Mouse (Mus musculus): ENCODE data around the gene Hfm1.

Hfm1 gene

DNA sequence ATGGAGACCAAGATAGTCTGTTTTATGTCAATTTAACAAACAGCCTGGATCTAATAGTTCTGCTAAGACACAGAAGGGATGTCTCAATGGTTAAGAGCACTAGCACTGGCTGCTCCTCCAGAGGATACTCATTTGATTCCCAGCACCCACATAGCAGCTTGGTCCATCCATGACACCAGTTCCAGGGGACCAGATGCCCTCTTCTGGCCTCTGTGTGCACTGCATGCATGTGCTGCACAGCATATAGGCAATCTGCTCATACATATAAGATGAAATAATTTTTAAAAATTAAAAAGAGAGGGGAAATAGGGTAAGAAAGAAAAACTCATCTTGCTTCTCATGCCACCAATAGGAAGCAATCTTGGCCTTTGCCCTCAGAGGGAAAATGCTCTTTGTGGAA lies 79.1 kb downstream of the Hfm1 start:
- DNase-seq (ENCODE audit: low read depth in 1 of 2, low spot score in 2 of 2) = no peak

DNA sequence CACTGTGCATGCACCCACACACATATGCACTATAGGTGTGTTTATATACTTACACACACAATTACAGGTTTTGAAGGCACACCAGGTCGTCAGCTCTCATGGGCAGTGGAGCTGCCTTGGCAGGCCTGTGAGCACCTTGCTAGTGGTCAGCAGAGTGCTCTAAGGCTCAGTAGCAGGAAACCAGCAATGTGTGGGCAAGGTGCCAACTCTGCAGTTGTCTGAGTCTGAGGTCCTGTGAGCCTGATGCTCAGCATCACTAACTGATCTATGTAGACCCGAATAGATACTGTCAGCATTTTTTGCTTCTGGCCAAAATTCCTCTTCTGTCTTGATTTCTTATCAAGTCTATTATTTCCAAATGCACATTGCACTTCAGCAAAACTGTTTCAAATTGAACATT lies 82.2 kb downstream of the Hfm1 start:
- no peak for DNase-seq (ENCODE audit: low read depth in 1 of 2, low spot score in 2 of 2)

DNA sequence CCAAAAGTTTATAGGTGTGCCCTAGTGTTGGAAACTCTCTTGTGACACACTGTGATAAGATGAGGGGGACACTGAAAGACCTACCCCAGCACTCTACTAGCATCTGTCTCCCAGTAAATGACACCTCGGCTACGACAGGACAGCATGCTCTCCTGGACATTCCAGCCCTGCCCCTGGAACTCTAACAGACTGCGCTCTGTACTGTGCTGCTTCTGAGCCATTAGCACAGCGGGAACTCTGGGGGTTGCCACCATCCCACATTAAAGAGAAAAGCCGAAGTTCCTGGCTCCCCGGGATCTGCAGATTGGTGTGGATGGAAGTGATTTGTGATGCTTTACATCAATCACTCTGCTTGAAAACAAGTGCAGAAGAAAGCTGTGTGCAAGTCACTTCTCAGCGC lies 93.1 kb downstream of the Hfm1 start:
- DNase-seq (ENCODE audit: low read depth in 1 of 2, low spot score in 2 of 2) = no peak

DNA sequence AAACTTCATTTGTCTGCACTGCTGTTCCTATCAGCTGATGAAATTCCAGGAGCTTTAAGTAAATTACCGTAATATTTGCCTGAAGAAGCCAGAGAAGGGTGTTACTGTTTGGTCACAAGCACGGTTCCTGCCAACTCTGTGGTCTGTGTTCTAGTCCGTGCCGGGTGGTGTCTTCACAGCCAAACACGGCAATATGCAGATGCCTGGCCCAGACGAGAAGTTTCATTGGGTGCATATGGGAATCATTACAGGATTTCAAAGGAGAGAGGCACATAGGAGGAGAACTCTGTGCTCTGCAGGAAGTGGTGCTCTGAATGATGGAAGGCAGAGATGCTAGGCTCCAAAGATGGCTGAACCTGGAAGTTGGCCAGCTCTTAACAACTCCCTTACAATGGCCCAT lies 94.7 kb downstream of the Hfm1 start:
- no peak for DNase-seq (ENCODE audit: low read depth in 1 of 2, low spot score in 2 of 2)

DNA sequence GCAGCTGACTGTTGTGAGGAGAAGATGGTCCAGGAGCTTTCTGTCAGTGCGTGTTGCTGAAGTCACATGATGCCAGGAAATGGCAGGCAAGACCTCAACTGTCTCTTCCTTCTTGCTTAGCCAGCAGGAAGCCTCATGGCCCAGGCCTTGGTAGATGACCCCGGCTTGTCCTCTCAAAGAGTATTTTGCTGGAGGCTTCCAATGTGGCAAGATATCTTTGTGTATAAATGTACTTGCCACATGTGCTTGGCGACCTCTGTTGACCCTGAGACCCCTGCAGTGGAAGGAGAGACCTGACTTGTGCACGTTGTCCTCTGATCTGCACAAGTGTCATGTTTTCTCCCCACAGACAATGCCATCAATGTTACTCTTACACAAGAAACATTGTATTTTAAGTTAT lies 95.3 kb downstream of the Hfm1 start:
- no peak for DNase-seq (ENCODE audit: low read depth in 1 of 2, low spot score in 2 of 2)

DNA sequence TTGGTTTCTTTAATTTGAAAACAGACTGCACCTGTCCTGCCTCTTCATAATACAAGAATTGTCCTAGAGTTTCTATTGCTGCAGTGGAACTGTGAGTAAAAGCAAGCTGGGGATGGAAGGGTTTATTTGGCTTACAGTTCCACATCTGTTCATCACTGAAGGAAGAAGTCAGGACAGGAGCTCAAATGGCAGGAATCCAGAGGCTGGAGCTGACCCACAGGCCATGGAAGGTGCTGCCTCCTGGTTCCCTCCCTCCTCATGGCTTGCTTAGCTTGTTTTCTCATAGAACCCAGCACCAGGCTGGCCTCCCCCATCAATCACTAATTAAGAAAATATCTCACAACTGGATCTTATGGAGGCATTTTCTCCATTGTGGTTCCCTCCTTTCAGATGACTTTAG lies 99.4 kb downstream of the Hfm1 start:
- no peak for DNase-seq (ENCODE audit: low read depth in 1 of 2, low spot score in 2 of 2)

DNA sequence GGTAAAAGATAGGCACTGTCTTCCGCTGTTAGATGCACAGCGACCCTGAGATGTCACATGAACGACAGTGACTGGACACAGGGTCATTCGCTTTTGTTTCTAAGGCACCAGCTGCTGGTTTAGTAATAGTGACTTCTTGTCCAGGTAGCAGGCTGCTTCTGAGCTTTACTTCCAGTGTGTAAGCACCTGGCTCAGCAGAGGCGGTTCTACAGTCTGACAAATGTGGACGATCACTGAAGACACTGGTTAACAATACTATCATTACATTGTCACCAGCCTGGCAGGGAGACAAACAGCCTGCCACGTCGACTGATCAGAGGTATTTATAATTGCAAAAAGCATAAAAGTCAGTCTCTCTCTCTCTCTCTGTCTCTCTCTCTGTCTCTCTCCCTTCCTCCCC lies 100.1 kb downstream of the Hfm1 start:
- DNase-seq (ENCODE audit: low read depth in 1 of 2, low spot score in 2 of 2) = no peak

DNA sequence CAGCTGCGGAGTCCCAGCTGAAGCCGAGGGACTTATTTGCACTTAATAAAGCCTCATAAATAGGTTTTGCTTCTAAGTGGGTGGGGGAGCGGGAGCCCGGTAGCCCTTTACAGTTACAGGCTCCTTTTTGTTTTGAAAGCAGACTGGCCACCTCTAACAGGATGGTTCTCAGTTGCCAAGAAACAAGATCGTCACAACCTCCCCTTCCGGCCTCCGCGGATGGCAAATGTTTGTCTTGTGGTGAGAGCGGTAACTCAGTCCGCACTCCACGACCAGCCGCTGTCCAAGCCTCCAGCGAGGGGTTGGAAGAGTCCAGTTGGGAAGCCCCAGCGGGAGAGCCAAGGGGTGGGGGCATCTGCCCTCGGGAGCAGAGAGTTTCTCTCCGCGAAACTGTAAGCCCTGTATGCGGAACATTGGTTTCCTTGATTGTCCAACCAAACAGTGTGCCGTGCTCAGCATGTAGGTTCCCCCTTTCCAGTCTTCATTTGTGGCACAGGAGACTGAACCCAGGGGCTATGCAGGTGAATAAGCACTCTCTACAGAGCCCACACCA lies 100.7 kb downstream of the Hfm1 start:
- DNase-seq (ENCODE audit: low read depth in 1 of 2, low spot score in 2 of 2) = no peak

DNA sequence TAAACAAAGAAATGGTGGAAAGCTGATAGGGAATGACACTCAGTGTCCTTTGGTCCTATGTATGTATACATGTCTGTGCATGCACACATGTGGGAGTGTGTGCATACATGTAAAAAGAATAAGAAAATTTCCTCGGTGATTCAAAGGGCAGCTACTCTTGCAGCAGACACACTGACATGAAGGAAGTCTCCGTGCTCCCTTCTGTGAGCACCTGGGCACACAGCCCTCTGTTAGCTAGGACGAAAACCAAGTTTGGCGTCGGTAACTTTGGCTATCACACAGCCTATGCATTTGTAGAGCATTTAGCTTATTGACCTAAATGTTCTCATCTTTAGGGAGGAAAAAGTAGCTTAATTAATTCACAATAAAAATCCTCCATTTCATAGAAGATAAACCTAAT lies 101.4 kb downstream of the Hfm1 start:
- DNase-seq (ENCODE audit: low read depth in 1 of 2, low spot score in 2 of 2) = no peak

DNA sequence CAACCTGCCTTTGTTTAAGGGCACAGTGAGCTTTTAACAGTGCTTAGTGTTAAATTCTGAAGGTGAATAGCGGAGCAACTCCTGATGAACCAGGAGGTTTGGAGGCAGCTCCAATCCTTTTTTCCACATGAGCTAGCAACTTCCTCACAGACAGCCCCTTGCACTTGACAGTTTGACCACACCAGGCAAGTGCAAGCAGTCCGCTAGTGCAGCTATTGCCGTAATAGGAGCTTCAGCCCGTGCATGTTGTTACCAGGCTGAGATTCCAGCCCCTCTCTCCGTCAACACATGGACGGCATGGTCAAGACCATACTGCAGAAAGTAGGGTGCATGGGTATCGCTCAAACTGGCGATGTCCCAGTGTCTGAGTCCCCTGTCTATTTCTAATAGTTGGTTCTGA lies 106.5 kb downstream of the Hfm1 start:
- no peak for DNase-seq (ENCODE audit: low read depth in 1 of 2, low spot score in 2 of 2)

DNA sequence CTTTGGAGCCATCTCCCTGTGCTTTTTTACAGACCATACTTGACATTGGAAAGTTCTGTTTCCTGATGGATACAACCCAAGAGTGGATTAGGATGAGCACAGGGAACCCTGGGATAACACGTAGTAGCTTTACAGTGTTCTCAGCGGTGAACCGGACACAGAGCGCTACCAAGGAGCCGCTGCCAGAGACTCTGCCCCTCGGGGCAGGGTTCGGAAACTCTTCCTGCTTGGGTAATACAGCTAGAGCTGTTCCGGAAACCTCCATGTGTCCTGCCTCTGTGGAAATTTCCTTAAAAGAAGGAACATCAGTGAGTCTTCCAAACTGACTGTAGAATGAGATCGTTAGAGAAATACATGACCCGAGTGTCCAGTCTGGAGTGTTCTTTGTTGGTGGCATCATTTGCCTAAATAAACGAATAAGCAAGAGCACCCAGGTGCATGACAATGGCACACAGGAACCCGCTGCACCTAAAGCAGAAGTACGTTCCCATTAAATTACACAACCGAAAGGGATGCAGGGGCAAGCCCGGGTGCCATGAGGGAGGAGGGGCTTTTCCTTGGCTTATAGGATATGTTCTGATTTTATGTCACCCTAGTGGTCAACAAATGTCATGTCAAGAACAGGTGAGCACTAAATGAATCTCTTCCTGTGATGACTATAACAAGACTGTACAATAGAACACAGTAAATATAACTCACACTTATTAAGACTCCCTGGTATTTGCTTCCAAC lies 110.0 kb downstream of the Hfm1 start:
- DNase-seq (ENCODE audit: low read depth in 1 of 2, low spot score in 2 of 2) = no peak

DNA sequence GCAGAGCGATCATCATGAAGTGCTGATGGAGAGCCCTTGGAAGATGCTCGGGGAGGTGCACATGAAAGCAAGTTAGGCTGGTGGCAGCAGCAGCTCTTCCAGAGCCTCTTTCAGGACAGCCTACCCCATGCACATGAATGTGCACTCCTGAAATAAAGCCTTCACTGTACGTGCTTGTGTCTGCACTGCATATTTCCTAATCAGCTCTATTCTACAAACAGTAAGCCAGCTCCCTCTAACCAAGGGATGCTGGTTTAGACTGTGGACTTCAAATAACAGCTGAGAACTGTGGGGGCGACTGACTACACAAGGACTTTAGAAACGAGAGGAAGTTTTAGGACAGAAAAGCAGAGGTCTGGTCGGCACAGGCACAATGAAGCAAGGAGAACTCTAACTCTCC lies 111.5 kb downstream of the Hfm1 start:
- no peak for DNase-seq (ENCODE audit: low read depth in 1 of 2, low spot score in 2 of 2)

DNA sequence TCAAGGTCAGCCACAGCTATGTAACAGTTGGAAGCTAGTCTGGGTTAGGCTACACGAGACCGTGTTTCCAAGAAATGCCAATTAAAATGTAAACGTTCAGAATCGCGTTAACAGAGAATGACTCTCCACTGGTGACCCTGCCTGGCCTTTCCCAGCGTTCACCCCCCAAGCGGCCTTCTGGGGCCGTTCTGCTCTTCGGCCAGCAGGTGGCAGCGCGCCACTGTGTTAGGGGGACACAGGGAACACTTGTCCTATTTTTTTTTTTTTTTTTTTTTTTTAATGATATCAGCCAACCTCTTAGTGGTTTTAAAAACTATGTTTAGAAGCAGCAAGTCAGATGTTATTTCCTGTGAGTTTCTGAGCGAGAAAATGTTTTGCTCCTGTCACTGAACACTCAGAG lies 123.0 kb downstream of the Hfm1 start:
- DNase-seq (ENCODE audit: low read depth in 1 of 2, low spot score in 2 of 2) = peak; percentile 6 to 15

DNA sequence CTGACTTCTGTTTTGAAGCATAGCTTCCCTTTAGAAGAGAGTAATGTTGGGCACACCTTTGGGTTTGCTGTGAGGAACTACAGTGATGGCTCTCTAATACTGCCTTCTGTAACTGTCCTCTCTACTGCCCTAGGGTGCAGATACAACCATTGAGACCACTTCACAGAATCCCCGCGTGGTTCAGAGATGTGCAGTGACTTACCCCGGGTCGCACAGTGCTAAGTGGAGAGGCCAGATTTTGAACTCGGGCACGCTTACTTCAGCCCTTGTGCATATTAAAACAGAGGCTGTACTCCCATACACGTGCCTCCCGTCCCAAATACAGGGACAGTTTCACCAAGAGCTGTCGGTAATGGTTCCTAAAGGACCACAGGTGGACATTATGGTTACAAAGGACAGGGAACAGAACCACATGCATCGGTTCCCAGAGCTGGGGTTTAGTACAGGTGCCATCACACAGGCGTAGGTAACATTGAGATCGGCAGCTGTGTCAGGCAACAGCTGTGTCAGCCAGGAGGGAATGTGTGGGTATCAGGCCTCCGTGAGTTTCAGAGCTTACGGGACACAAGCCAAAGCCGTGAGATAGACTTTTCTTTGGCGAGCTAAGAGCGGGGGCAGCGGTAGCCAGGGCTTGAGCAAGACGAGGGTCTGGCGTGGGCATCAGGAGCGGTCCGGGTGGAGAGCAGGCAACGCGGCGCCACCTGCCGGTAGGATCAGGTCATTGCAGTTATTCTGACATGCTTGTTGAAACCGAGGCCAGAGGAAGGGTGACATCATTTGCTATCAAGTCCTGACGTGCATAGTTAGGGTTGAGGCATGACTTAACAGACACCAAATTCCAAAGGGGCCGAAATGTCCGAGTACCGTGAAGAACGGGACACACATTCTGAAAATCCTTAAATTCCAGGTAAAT lies 124.0 kb downstream of the Hfm1 start:
- DNase-seq (ENCODE audit: low read depth in 1 of 2, low spot score in 2 of 2) = peak; percentile 48 to 68

DNA sequence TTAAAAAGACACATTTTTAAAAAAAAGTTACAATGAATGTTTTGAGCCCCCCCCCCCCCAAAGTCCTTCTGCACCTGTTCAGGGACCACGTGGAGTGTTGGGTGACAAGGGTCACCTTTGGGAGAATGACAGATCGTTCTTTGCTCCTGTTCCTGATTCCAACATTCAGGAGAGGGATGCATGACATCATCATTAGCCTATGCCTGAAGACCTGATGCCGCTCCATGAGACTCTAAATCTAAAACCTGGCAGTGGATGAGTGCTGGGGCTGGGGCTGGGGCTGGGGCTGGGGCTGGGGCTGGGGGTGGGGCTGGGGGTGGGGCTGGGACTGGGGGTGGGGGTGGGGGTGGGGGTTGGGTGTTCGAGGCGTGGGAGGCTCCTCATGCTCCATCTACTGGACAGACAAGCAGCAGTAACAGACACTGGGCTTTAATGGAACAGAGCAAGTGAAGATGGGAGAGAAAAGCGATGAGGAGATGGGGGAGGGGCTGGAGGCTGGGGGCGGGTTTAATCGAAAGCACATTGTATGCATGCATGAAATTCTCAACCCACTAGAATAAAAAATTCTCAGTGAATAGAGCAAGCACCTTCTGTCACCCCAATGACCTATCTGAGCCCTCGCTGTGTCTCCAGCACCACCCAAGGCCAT lies 124.8 kb downstream of the Hfm1 start:
- DNase-seq (ENCODE audit: low read depth in 1 of 2, low spot score in 2 of 2) = no peak

DNA sequence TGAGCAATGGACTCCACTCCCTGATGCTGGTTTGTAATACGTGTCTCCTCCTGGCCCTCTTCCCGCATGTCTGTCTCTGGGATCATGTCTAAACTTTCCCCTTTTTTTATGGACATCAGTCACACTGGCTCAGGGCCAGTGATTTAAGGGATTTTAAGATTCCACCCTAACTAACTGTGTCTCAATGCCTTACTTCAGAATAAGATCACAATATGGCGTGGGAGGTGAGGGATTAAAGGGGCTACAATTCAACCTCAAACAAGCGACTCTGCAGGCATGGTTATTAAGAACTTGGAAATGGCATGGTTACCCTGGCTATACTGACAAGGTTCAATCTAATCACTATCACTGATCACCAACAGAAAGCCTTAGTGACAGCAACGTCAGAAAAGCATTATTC lies 128.2 kb downstream of the Hfm1 start:
- no peak for DNase-seq (ENCODE audit: low read depth in 1 of 2, low spot score in 2 of 2)

DNA sequence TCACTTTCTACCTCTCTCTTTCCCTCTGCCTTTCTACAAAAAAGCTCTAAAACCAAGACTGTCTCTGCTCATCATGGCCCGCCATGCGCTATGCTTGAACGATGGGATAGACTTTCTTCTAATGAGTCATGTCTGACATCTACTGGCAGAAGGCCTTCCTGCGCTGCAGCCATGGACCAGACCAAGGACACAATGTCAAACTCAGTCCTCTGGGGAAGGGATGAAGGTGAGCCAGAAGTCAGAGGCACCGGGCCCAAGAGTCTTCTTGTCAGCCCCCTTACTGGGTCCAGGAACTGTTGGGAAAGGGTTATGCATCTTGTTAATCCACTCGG lies 134.9 kb downstream of the Hfm1 start:
- DNase-seq (ENCODE audit: low read depth in 1 of 2, low spot score in 2 of 2) = no peak

DNA sequence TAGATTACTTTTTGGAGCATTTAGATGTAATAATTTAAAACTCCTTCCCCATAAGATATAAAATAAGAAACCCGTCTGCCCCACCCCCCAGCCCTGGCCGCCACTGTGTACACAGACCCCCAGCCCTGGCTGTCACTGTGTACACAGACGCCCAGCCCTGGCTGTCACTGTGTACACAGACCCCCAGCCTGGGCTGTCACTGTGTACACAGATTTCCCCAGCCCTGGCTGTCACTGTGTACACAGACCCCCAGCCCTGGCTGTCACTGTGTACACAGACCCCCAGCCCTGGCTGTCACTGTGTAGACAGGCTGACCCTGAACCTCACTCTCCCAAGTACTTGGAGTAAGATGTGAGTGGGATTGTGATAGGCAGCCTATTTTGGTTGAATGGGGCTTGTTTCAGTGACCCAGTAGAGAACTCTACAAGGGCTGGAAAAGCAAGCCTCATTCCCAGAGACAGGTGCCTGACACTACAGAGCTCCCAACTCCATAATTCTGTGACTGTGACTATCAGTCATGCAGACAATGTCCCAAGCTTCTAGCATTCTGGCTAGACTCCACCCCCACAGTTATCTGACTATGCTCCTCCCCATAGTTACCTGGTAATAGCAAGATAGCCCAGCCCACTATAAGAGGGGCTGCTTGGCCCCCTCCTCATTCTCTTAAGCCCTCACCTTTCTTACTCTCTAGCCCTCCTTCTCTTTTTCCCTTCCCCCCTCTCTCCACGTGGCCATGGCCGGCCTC lies 135.5 kb downstream of the Hfm1 start:
- no peak for DNase-seq (ENCODE audit: low read depth in 1 of 2, low spot score in 2 of 2)
